23 mouse cellular contexts compared by ENCODE assay signal in genomic region chr10:97547740-97548139, GRCm38 (mm10). TPM values are rescaled to one million over a fixed set of nuclear protein-coding genes. Genes with fewer than 3 reads are reported as not detected.
A peak's percentile ranks its signal among the peaks of the same experiment; 100 is the strongest.
DNase-seq lines count a peak whose midpoint lies in the region; ATAC-seq and TF ChIP-seq lines count a peak whose summit lies in the region.
"Had no signal": no experiment of that assay in that cellular context is flagged by ENCODE, and none has a peak within 500 bp of the region (broad histone marks: within the 10 kb centered on the region; RNA-seq: fewer than 3 reads in every experiment).

No protein-coding gene starts in this region.

- no peaks in the 10 kb centered on the region for H3K4me1 ChIP-seq in intestine, embryonic 14.5 days (replicated peaks; ENCODE audit: control insufficient read depth, insufficient read depth, low read length)
- no peaks in the 10 kb centered on the region for H3K4me1 ChIP-seq in intestine, embryonic 15.5 days (replicated peaks)
- H3K4me1 ChIP-seq in lung, embryonic 14.5 days (ENCODE audit: insufficient read depth), result no peaks in the 10 kb centered on the region
- H3K4me1 ChIP-seq in embryonic fibroblast, embryonic 13.5 days (ENCODE audit: control insufficient read depth, insufficient read depth, low read length), result no peaks in the 10 kb centered on the region
- H3K4me1 ChIP-seq: forebrain, embryonic 12.5 days; heart, embryonic 15.5 days; hindbrain, embryonic 13.5 days had no signal

- 0 out of 2 replicates have a peak overlapping the region, but pooled peaks have one; percentile 18 for H3K27ac ChIP-seq in intestine, embryonic 14.5 days (ENCODE audit: low read depth)
- no peak overlapping the region for H3K27ac ChIP-seq in intestine, embryonic 15.5 days
- peak overlapping the region; percentile 51; the same call in 1 of the 2 replicates for H3K27ac ChIP-seq in lung, embryonic 14.5 days (ENCODE audit: low read depth)
- H3K27ac ChIP-seq in embryonic fibroblast, embryonic 13.5 days (ENCODE audit: insufficient read depth, low read length), result peak overlapping the region; percentile 46
- H3K27ac ChIP-seq: forebrain, embryonic 12.5 days; heart, adult 2 months; heart, embryonic 15.5 days; hindbrain, embryonic 13.5 days had no signal

- H3K4me3 ChIP-seq in intestine, embryonic 14.5 days (ENCODE audit: low read depth, low read length), result no peak overlapping the region
- H3K4me3 ChIP-seq in intestine, embryonic 15.5 days (replicated peaks), result no peak overlapping the region
- no peak overlapping the region for H3K4me3 ChIP-seq in lung, embryonic 14.5 days (ENCODE audit: low read depth, low read length)
- no peak overlapping the region for H3K4me3 ChIP-seq in embryonic fibroblast, embryonic 13.5 days (ENCODE audit: insufficient read depth, low read length)
- H3K4me3 ChIP-seq: forebrain, embryonic 12.5 days; heart, adult 2 months; heart, embryonic 15.5 days; hindbrain, embryonic 13.5 days had no signal

- H3K36me3 ChIP-seq in intestine, embryonic 14.5 days (ENCODE audit: control insufficient read depth, insufficient read depth, low read length), result no peaks in the 10 kb centered on the region
- no peaks in the 10 kb centered on the region for H3K36me3 ChIP-seq in intestine, embryonic 15.5 days
- H3K36me3 ChIP-seq in lung, embryonic 14.5 days (ENCODE audit: insufficient read depth), result no peaks in the 10 kb centered on the region
- H3K36me3 ChIP-seq: forebrain, embryonic 12.5 days; heart, embryonic 15.5 days; hindbrain, embryonic 13.5 days had no signal

- peaks cover 3% of the 10 kb centered on the region; the same call in 1 of the 2 replicates for H3K9me3 ChIP-seq in intestine, embryonic 14.5 days (ENCODE audit: control insufficient read depth, low read length)
- H3K9me3 ChIP-seq in intestine, embryonic 15.5 days, result no peaks in the 10 kb centered on the region
- H3K9me3 ChIP-seq in lung, embryonic 14.5 days (ENCODE audit: low read depth, low read length), result no peaks in the 10 kb centered on the region
- H3K9me3 ChIP-seq: forebrain, embryonic 12.5 days; heart, embryonic 15.5 days; hindbrain, embryonic 13.5 days had no signal

- no peak for ATAC-seq in intestine, embryonic 14.5 days (replicated peaks; ENCODE audit: low FRiP score, low TSS enrichment, low read depth)
- ATAC-seq in intestine, embryonic 15.5 days, result no peak
- peak; percentile 68; the same call in 1 of the 2 replicates for ATAC-seq in lung, embryonic 14.5 days (ENCODE audit: insufficient read depth)
- ATAC-seq: activated CD4-positive, CD25-positive, alpha-beta regulatory T cell, adult 4 months; forebrain, embryonic 16.5 days; Patski had no signal

- H3K27me3 ChIP-seq in intestine, embryonic 14.5 days (replicated peaks; ENCODE audit: control insufficient read depth, insufficient read depth, low read length), result no peaks in the 10 kb centered on the region
- no peaks in the 10 kb centered on the region for H3K27me3 ChIP-seq in intestine, embryonic 15.5 days (replicated peaks)
- no peaks in the 10 kb centered on the region for H3K27me3 ChIP-seq in lung, embryonic 14.5 days (ENCODE audit: insufficient read depth, low read length)
- H3K27me3 ChIP-seq: forebrain, embryonic 12.5 days; heart, embryonic 15.5 days; hindbrain, embryonic 13.5 days; Patski had no signal

- H3K9ac ChIP-seq in intestine, embryonic 14.5 days (ENCODE audit: low read length), result no peak overlapping the region
- H3K9ac ChIP-seq in intestine, embryonic 15.5 days, result no peak overlapping the region
- H3K9ac ChIP-seq in lung, embryonic 14.5 days, result no peak overlapping the region
- H3K9ac ChIP-seq: forebrain, embryonic 12.5 days; heart, embryonic 15.5 days; hindbrain, embryonic 13.5 days had no signal

- no peak overlapping the region for H3K4me2 ChIP-seq in intestine, embryonic 14.5 days (ENCODE audit: low read length)
- no peak overlapping the region for H3K4me2 ChIP-seq in intestine, embryonic 15.5 days (replicated peaks)
- no peak overlapping the region for H3K4me2 ChIP-seq in lung, embryonic 14.5 days
- H3K4me2 ChIP-seq: forebrain, embryonic 12.5 days; heart, embryonic 11.5 days; heart, embryonic 15.5 days; hindbrain, embryonic 13.5 days had no signal

- no peak for DNase-seq in intestine, embryonic 14.5 days (ENCODE audit: low spot score)
- DNase-seq in lung, embryonic 14.5 days, result peak; percentile 49
- DNase-seq in lung, postnatal 10 days, result no peak
- DNase-seq in NIH3T3 (ENCODE audit: low read depth), result peak; percentile 71
- no peak for DNase-seq in urinary bladder, postnatal 4 days (ENCODE audit: low spot score in 2 of 2)
- DNase-seq: cerebellum, adult 11-12 months; cerebellum, adult 9-10 months; cerebellum, postnatal 25 days; gastrocnemius, postnatal 10 days; heart, adult 2 months; heart, postnatal 14 days had no signal

- TF ChIP-seq CTCF in lung, embryonic 14.5 days (IDR thresholded peaks at IDR 0.05; ENCODE audit: low read depth), result no peak
- no peak for TF ChIP-seq CTCF in embryonic fibroblast, embryonic 13.5 days (IDR thresholded peaks at IDR 0.05; ENCODE audit: borderline replicate concordance, insufficient read depth, low read length)

- no peak for TF ChIP-seq POLR2A in embryonic fibroblast, embryonic 13.5 days (IDR thresholded peaks at IDR 0.05; ENCODE audit: low read depth, low read length)

- WGBS in intestine, embryonic 14.5 days, result 29% methylated on average over 1 of the region's 1 CpGs
- WGBS in intestine, embryonic 15.5 days, result 41% methylated on average over 1 of the region's 1 CpGs
- WGBS in lung, embryonic 14.5 days, result 5% methylated on average over 1 of the region's 1 CpGs

RNA-seq across cellular contexts. Expression of gene Lum, which starts 17.2 kb away (rescaled TPM):
- polyA plus RNA-seq in intestine, embryonic 14.5 days (2014; fragmentation: Nextera tagmentation; extraction: Ambion mirVana), result 248 and 293 TPM in 2 replicates
- polyA plus RNA-seq in intestine, embryonic 15.5 days (2015; fragmentation: Nextera tagmentation; extraction: Ambion mirVana), result 233 and 290 TPM in 2 replicates
- polyA plus RNA-seq in lung, embryonic 14.5 days (2014; fragmentation: Nextera tagmentation; extraction: Ambion mirVana), result 41.8 and 50.1 TPM in 2 replicates
- polyA plus RNA-seq in embryonic fibroblast, embryonic 13.5 days (2011; ENCODE audit: insufficient read length, low read depth, missing spikeins), result 24.9 and 156 TPM in 2 replicates
- polyA plus RNA-seq: activated CD4-positive, CD25-positive, alpha-beta regulatory T cell, adult 4 months; C2C12; Patski had no signal

RNA-seq across cellular contexts. Expression of gene Kera, which starts 58.9 kb away (rescaled TPM):
- polyA plus RNA-seq in intestine, embryonic 14.5 days (2014; fragmentation: Nextera tagmentation; extraction: Ambion mirVana), result 0.46 and 0.53 TPM in 2 replicates
- 0.20 and 0.25 TPM in 2 replicates for polyA plus RNA-seq in intestine, embryonic 15.5 days (2015; fragmentation: Nextera tagmentation; extraction: Ambion mirVana)
- polyA plus RNA-seq in lung, embryonic 14.5 days (2014; fragmentation: Nextera tagmentation; extraction: Ambion mirVana), result 0.11 TPM in 1 of 2 replicates, not detected in the other
- 0.30 TPM in 1 of 2 replicates, not detected in the other for polyA plus RNA-seq in embryonic fibroblast, embryonic 13.5 days (2011; ENCODE audit: insufficient read length, low read depth, missing spikeins)
- polyA plus RNA-seq: activated CD4-positive, CD25-positive, alpha-beta regulatory T cell, adult 4 months; C2C12; cortical plate, adult 2 months; forebrain, embryonic 16.5 days; frontal cortex, adult 2 months; hindbrain, embryonic 13.5 days; Patski had no signal

Comparison
In these comparisons a context has a peak if more than half of its experiments do, and no peak if none do; other contexts are left out.
1. DNase-seq: peak in lung, embryonic 14.5 days (single experiment) and NIH3T3 (single experiment); none in intestine, embryonic 14.5 days (single experiment), lung, postnatal 10 days (single experiment) and urinary bladder, postnatal 4 days (0 of 2).